Mouse (Mus musculus) megakaryocyte, adult 5-6 weeks (primary cell): Measurements from ENCODE around the gene Grn. TPM values are rescaled to one million over a fixed set of nuclear protein-coding genes. Genes with fewer than 3 reads are reported as not detected.

Source experiments
- ATAC-seq: 2 replicates; pipeline ENCODE4 v1.8.0; 2016; ENCODE audit warnings: mild to moderate bottlenecking, inconsistent platforms; ENCODE audit not compliant: poor library complexity, severe bottlenecking
- total RNA-seq, 2 experiments: library from RNA; stranded (forward) in 1 of 2; stranded (reverse) in 1 of 2; fragments of 153-499, 151-499 nt in 1 of 2; fragments of 221-1000, 200-1000 nt in 1 of 2; gene quantifications; 2 replicates each; pipeline versions ENCODE4 v1.2.3 to v1.2.4; 2015 to 2017

The Grn gene
- total RNA-seq, 2 experiments from 2014 or later, result 201 to 566 TPM

DNA sequence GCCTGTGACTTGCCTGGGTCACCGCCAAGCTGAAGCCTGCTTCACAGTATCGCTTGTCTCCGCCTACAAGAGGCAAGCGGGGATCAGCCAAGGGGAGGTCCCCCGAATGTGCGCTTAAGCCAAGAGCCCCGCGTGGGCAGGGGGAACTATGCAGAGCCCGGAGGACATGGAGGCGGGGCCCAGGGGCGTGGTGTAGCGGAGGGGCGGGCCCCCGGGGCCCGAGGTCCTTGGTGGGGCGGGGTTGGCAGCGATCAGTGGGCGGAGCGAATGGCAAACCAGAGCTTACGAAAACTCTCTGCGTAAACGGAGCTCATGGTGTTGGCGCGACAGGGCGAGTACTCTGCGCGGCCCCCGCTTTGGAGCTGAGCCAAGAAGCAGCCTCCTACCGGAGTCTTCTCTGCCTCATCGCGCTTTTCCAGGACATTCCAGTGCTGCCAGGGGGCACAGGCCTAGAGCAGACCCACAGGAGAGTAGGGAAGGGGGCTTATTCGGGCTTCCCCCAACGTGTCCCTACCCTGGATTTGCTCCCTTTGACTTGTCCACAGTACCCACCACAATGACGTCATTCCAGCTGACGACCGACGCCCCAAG is 37.0 kb downstream of the Grn start:
- ATAC-seq, result peak; percentile 95

DNA sequence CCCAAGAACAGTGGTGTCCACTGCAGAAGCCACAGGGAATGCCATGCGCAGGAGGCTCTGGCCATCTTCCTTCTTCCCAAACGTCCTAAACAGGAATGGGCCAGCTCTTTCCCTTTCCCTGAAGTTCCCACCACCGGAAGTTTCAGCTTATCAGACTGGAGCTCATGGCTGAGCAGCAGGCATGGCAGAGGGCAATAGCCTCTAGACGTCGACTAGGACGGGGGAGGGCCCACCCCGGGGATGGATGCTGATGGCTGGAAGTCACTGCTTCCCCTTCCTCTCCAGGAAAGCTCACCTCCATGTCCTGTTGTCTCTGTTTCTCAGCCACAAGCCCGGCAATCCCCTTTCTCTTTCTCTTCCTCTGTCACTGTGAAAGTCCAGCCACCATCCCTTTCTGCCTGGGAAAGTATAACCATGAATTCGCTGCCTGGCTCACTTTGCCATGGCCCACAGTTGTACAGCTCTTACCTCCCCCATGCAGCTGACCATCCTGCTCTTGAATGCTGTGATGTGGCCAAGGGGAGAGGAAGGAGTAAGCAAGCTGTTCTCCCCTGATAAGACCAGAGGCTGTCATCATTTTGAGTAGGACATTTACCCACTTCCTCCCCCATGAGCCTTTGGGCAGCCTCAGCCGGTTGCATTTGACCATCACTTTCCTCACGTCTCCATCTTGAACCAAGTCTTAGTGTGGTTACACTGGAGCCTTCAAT is 39.7 kb downstream of the Grn start, which contains the start of gene Itga2b:
Gene Itga2b, minus strand, starts transcription at position 475 of the 710 bp plus-strand sequence.
- ATAC-seq, result peak; percentile 61

DNA sequence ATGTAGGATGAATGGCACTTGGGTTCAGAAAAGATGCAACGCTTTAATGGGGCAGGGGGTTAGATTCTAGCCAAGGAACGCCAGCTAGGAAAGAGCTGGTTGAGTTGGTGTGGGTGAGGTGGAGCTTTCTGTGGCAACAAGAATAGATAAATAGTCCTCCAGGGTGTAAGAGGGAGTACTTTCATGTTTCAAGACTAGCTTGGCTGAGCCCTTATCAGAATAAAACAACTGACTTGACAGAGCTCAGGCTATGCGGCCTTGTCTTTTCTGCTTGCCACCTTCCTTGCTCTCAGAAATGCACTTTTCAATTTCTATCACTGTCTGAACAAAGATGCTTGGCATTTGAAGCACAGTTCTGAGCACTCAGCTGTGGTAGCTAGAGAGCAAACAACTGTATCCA is 44.9 kb downstream of the Grn start:
- no peak for ATAC-seq

DNA sequence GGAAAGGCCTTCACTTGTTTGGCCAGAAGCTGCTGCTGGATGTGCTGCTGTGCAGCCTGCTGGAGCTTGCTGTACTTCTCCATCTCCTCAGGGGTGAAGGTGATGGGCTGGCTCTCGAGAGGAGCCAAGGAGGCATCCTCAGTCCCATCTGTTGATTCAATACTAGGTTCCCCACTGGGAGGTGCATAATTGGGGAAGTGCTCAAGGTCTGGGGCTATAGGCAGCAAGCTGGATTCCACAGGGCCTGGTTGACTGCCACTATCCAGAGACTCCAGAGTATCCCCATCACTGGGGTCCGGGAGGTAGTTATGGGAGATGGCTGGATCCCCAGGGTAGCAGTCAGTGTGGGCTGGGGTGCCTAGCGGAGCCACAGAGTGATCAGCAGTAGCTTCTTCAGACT is 48.6 kb downstream of the Grn start:
- ATAC-seq, result no peak

DNA sequence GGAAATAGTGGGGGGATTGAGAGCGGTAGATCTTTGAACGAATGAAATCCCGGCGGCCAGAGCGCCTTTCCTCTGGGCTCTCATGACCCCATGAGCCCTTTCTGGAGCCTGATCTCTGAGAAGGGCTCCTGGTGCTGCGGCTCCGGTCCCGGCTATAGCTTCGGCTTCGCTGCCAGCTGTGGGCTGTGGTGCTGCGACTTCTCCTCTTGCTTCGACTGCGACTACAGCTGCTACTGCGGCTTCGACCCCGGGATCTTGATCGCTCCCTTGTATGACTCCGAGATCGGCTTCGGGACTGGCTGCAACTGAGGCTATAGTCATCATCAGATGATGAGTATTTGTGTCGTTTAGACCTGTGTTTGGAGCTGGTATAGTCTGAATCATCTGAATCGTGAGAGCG is 49.5 kb downstream of the Grn start:
- no peak for ATAC-seq

DNA sequence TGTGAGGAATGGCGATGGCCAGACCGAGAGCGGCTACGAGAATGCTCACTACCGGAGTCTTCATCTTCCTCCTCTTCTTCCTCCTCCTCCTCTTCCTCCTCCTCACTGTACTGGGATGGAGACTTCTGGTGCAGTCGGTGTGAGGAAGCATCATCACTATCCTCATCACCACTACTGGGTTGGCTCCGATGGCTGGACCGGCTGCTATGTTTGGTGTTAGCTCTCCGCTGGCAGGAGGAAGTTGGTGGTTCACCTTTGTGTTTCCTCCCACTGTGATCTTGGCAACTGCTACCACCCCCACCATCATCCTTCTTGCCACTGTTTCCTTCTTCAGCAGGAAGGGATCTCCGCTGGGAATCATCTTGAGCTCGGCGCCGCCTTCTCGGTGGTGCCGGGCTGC is 50.0 kb downstream of the Grn start:
- ATAC-seq, result no peak

DNA sequence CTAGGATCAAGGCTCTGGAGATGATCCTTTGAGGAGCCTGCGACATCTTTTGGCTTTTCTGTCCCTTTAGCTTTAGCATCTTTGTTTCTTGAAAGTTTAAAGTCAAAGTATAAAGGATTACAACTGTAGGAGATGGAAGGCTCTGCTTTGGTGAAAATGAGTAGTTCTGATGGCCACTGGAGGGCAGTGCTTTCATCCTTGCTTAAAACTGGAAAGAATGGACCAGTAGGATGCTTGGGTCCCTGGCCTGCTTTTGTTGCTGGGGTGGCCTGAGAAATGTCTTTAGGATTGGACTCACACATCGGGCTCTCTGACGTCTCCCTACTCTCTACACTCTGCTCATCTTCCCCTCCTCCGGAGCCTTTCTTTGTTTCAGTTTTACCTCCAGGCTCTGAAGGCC is 50.8 kb downstream of the Grn start:
- ATAC-seq, result no peak

DNA sequence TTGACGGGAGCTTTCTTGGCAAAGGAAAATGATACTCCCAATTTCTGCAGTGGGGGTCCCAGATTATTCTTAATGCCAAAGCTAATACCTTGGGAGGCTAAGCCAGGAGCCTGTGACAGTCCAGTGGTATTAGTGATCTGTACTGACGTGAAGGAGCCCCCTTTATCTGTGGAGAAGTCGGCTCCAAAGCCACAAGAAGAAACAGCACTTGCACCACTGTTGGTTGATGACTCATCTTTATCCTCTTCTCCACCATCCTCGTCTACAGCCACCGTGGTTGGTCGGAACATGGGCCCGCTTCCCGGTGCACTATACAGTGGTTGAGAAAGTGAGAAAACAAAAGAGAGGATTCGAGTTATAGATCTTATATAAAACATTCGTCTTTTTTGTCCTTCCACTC is 51.7 kb downstream of the Grn start:
- no peak for ATAC-seq

Other genes with a start within 250 kb of the Grn start
- gene Lsm12, start 245.0 kb upstream of the Grn start, total RNA-seq (2015), result 81.3 and 83.9 TPM in 2 replicates
- 43.0 and 46.5 TPM in 2 replicates for gene Lsm12, start 245.0 kb upstream of the Grn start, total RNA-seq (2017)
- 23.4 and 23.8 TPM in 2 replicates for gene G6pc3, start 240.7 kb upstream of the Grn start, total RNA-seq (2015)
- 14.7 and 19.1 TPM in 2 replicates for gene G6pc3, start 240.7 kb upstream of the Grn start, total RNA-seq (2017)
- gene Hdac5, start 200.1 kb upstream of the Grn start, total RNA-seq (2015), result 35.0 and 47.6 TPM in 2 replicates
- gene Hdac5, start 200.1 kb upstream of the Grn start, total RNA-seq (2017), result 36.2 and 36.5 TPM in 2 replicates
- gene BC030867, start 181.4 kb upstream of the Grn start, total RNA-seq (2015), result 8.7 and 12.8 TPM in 2 replicates
- 4.6 and 5.0 TPM in 2 replicates for gene BC030867, start 181.4 kb upstream of the Grn start, total RNA-seq (2017)
- gene Asb16, start 161.6 kb upstream of the Grn start, total RNA-seq (2015), result 0.04 TPM in 1 of 2 replicates, not detected in the other
- gene Asb16, start 161.6 kb upstream of the Grn start, total RNA-seq (2017), result not detected in 2 replicates
- gene Tmub2, start 145.4 kb upstream of the Grn start, total RNA-seq (2015), result 20.8 and 22.0 TPM in 2 replicates
- gene Tmub2, start 145.4 kb upstream of the Grn start, total RNA-seq (2017), result 27.0 and 27.5 TPM in 2 replicates
- gene Atxn7l3, start 133.7 kb upstream of the Grn start, total RNA-seq (2015), result 24.9 and 26.9 TPM in 2 replicates
- gene Atxn7l3, start 133.7 kb upstream of the Grn start, total RNA-seq (2017), result 25.5 and 25.7 TPM in 2 replicates
- 19.6 and 22.4 TPM in 2 replicates for gene Ubtf, start 110.6 kb upstream of the Grn start, total RNA-seq (2015)
- gene Ubtf, start 110.6 kb upstream of the Grn start, total RNA-seq (2017), result 82.8 and 90.2 TPM in 2 replicates
- gene Slc4a1, start 64.1 kb upstream of the Grn start, total RNA-seq (2015), result 3.3 and 8.2 TPM in 2 replicates
- gene Slc4a1, start 64.1 kb upstream of the Grn start, total RNA-seq (2017), result 3.3 and 7.2 TPM in 2 replicates
- not detected in 2 replicates for gene Rundc3a, start 36.9 kb upstream of the Grn start, total RNA-seq (2015)
- not detected in 2 replicates for gene Rundc3a, start 36.9 kb upstream of the Grn start, total RNA-seq (2017)
- gene Slc25a39, start 22.4 kb upstream of the Grn start, total RNA-seq (2015), result 41.5 and 47.5 TPM in 2 replicates
- gene Slc25a39, start 22.4 kb upstream of the Grn start, total RNA-seq (2017), result 20.5 and 22.8 TPM in 2 replicates
- 0.09 TPM in 1 of 2 replicates, not detected in the other for gene Fam171a2, start 17.4 kb downstream of the Grn start, total RNA-seq (2015)
- not detected in 2 replicates for gene Fam171a2, start 17.4 kb downstream of the Grn start, total RNA-seq (2017)
- gene Itga2b, start 39.8 kb downstream of the Grn start, total RNA-seq (2015), result 13.2 and 16.0 TPM in 2 replicates
- 13.2 and 17.9 TPM in 2 replicates for gene Itga2b, start 39.8 kb downstream of the Grn start, total RNA-seq (2017)
- 18.9 and 19.8 TPM in 2 replicates for gene Gpatch8, start 126.1 kb downstream of the Grn start, total RNA-seq (2015)
- gene Gpatch8, start 126.1 kb downstream of the Grn start, total RNA-seq (2017), result 21.3 and 31.3 TPM in 2 replicates
- not detected in 2 replicates for gene Gm11627, start 149.1 kb downstream of the Grn start, total RNA-seq (2015)
- gene Gm11627, start 149.1 kb downstream of the Grn start, total RNA-seq (2017), result not detected in 2 replicates
- not detected in 2 replicates for gene Fzd2, start 174.1 kb downstream of the Grn start, total RNA-seq (2015)
- not detected in 2 replicates for gene Fzd2, start 174.1 kb downstream of the Grn start, total RNA-seq (2017)
- gene Meioc, start 233.4 kb downstream of the Grn start, total RNA-seq (2015), result not detected in 2 replicates
- not detected in 2 replicates for gene Meioc, start 233.4 kb downstream of the Grn start, total RNA-seq (2017)